Mouse (Mus musculus): Measurements from ENCODE around the gene Ufsp2. TPM values are rescaled to one million over a fixed set of nuclear protein-coding genes. Genes with fewer than 3 reads are reported as not detected.

Ufsp2 gene
- polyA plus RNA-seq, 1 experiment from 2014 or later = 88.5 TPM

GRCm38 (mm10) chr8:46024392-46024791 lies 49.1 kb downstream of the Ufsp2 start:
- Histone ChIP-seq H3K36me3 (no peaks in the 10 kb centered on the region), H3K4me2 (replicated peaks) (no peak overlapping the region), H3K27ac (no peak overlapping the region), H3K4me1 (replicated peaks) (no peaks in the 10 kb centered on the region), H3K27me3 (replicated peaks) (no peaks in the 10 kb centered on the region), H3K4me3 (replicated peaks) (no peak overlapping the region), H3K9ac (no peak overlapping the region), H3K9me3 (no peaks in the 10 kb centered on the region)
- peak; percentile 58; the same call in 1 of the 2 replicates for ATAC-seq
- 42% methylated on average over 4 of the region's 4 CpGs for WGBS

DNA sequence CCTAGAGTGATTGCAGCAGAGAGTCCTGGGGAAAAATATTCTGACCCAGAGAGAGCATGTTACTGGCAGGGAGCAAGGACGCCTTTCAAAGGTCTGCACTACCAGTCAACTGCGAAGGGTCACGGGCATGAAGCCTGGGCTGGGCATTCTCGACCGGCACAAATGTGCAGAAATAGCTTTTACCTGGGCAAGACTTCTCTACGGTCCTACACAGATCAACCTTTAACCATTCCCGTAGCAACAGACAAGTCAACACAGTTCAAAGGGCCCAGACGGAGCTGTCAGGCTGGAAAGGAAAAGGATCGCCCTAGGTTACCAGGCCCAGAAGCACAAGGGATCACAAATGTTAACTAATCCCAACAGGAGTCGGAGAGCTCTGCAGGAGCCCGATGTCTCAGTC lies 60.9 kb downstream of the Ufsp2 start:
- no peak overlapping the region for H3K9ac ChIP-seq
- no peak overlapping the region for H3K27ac ChIP-seq
- no peaks in the 10 kb centered on the region for H3K27me3 ChIP-seq (replicated peaks)
- no peak; the same call in 1 of the 2 replicates for ATAC-seq
- peaks cover 3% of the 10 kb centered on the region; the same call in 1 of the 2 replicates for H3K4me1 ChIP-seq (replicated peaks)
- H3K36me3 ChIP-seq = 0 out of 2 replicates have a peak, but pooled peaks cover 6% of the 10 kb centered on the region
- H3K9me3 ChIP-seq = no peaks in the 10 kb centered on the region
- no peak overlapping the region for H3K4me2 ChIP-seq (replicated peaks)
- WGBS = 66% methylated on average over 11 of the region's 11 CpGs
- H3K4me3 ChIP-seq (replicated peaks) = no peak overlapping the region

DNA sequence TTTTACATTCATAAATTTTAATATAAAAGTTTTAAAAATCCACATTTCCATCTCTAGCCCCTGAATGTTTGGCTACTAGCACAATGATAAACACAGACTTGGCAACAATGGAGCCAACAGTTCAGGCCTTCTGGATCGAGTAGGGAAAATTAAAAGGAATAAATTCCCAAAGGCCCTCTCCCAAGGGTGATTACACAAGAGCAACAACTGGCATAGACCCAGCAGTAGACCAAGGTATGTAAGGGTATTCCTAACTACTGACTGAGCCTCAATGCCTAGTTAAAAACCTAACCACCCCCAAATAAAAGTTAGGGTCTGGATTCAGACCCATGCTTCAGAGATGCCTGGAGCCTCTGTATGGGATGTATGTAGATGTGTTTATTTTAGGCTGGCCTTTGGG lies 64.3 kb downstream of the Ufsp2 start:
- no peak overlapping the region for H3K4me2 ChIP-seq (replicated peaks)
- no peak overlapping the region for H3K27ac ChIP-seq
- no peak overlapping the region for H3K4me3 ChIP-seq (replicated peaks)
- no peaks in the 10 kb centered on the region for H3K27me3 ChIP-seq (replicated peaks)
- H3K4me1 ChIP-seq (replicated peaks) = no peaks in the 10 kb centered on the region; the same call in 1 of the 2 replicates
- WGBS = 80% methylated on average over 1 of the region's 1 CpGs
- no peak for ATAC-seq
- H3K9me3 ChIP-seq = no peaks in the 10 kb centered on the region
- no peak overlapping the region for H3K9ac ChIP-seq
- H3K36me3 ChIP-seq = peaks cover 10% of the 10 kb centered on the region; the same call in 1 of the 2 replicates

DNA sequence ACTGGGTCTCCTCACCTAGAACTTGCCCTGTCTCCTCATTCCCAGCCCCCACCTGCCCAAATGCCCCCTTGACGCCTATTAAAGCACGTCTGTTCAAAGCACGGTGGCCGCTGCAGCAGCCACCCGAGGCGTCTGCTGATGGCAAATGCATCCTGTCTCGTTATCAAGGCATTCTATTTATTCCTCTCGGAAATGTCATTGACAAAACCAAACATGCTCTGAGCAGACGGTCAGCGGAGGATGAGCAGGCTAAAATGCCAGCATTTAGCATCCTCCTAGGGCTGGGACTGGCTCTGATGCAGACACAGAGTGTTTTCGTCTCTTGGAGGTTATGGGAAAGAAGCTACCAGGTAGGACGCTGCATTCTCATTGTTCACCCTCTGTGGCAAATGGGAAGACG lies 64.9 kb downstream of the Ufsp2 start:
- peaks cover 10% of the 10 kb centered on the region; the same call in 1 of the 2 replicates for H3K36me3 ChIP-seq
- WGBS = 77% methylated on average over 13 of the region's 13 CpGs

More for the DNA sequence above, 64.9 kb downstream of the Ufsp2 start:
- no peaks in the 10 kb centered on the region for H3K9me3 ChIP-seq
- no peak overlapping the region for H3K27ac ChIP-seq
- no peak for ATAC-seq
- no peak overlapping the region for H3K4me3 ChIP-seq (replicated peaks)
- H3K4me1 ChIP-seq (replicated peaks) = no peaks in the 10 kb centered on the region; the same call in 1 of the 2 replicates
- H3K9ac ChIP-seq = no peak overlapping the region
- no peak overlapping the region for H3K4me2 ChIP-seq (replicated peaks)
- no peaks in the 10 kb centered on the region for H3K27me3 ChIP-seq (replicated peaks)

Other genes starting within 250 kb of the Ufsp2 start
- gene Pdlim3, start 90.1 kb upstream of the Ufsp2 start, polyA plus RNA-seq (2015; fragmentation: Nextera tagmentation; extraction: Ambion mirVana) = 80.7 and 80.9 TPM in 2 replicates
- gene Ccdc110, start 40.9 kb upstream of the Ufsp2 start, polyA plus RNA-seq (2015; fragmentation: Nextera tagmentation; extraction: Ambion mirVana) = not detected in 2 replicates
- gene 1700029J07Rik, start 276 bp upstream of the Ufsp2 start, polyA plus RNA-seq (2015; fragmentation: Nextera tagmentation; extraction: Ambion mirVana) = 2.7 and 2.9 TPM in 2 replicates
- gene Lrp2bp, start 23.8 kb downstream of the Ufsp2 start, polyA plus RNA-seq (2015; fragmentation: Nextera tagmentation; extraction: Ambion mirVana) = 0.53 and 0.54 TPM in 2 replicates
- 37.7 and 42.0 TPM in 2 replicates for gene Ankrd37, start 30.2 kb downstream of the Ufsp2 start, polyA plus RNA-seq (2015; fragmentation: Nextera tagmentation; extraction: Ambion mirVana)
- 19.7 and 26.9 TPM in 2 replicates for gene Cfap97, start 176.2 kb downstream of the Ufsp2 start, polyA plus RNA-seq (2015; fragmentation: Nextera tagmentation; extraction: Ambion mirVana)
- gene Snx25, start 176.6 kb downstream of the Ufsp2 start, polyA plus RNA-seq (2015; fragmentation: Nextera tagmentation; extraction: Ambion mirVana) = 7.2 and 7.6 TPM in 2 replicates
- gene Slc25a4, start 235.8 kb downstream of the Ufsp2 start, polyA plus RNA-seq (2015; fragmentation: Nextera tagmentation; extraction: Ambion mirVana) = 396 and 421 TPM in 2 replicates